Mouse (Mus musculus) frontal cortex, postnatal 10 days (tissue): ENCODE data around the gene Slc17a8.

Experiments
- DNase-seq, 2 experiments: peaks; one replicate each; pipeline ENCODE4 v3.0.0; 2022; ENCODE audit warnings: low spot score in 2 of 2, mixed read lengths in 1 of 2

Slc17a8 gene

DNA sequence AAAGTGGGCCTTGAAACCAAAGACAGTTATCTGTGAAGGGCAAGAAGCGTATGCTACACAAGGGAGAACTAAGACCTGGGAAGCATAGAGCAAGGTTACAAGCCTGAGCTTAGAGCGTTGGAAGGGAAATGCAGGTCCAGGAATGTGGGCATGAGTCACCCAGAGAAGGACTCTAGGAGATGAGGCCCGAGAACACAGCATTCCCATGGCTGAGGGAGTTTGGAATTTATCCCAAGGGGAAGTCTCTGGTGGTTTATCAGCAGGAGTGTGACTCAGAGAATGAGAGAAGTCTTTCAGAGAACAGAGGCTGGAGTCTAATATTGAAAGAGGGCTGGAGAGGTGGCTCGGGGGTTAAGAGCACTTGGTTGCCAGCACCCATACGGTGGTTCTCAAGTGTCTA is 94.0 kb downstream of the Slc17a8 start:
- DNase-seq, result no peak

DNA sequence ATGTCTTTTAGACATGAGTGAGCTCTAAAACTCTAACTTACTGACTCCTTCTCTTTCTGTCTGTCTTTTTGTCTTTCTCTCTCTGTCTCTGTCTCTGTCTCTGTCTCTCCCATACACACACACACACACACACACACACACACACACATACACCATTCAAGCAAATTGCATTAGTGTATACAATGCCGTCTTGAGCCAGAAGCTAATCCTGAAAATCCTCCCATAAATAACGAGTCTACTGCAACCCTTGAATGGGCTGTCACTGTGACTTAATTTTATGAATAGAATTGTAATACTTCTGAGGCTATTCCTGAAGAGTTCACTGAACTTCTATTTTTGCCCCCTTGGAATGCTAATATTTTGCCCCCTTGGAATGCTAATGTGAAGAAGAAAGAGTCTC is 95.2 kb downstream of the Slc17a8 start:
- DNase-seq, result no peak
